Mouse (Mus musculus) brain, embryonic 18.5 days (tissue): ENCODE measurements at regions not wholly inside any gene's neighbourhood (a gene's known extent, or its start where the extent isn't known, plus 50 kb on each side); places are given as distances from the start of the nearest gene placed in this dataset.
A peak's percentile ranks its signal among the peaks of the same experiment; 100 is the strongest.

Experiments used
- DNase-seq: peaks from one replicate; pipeline ENCODE4 v3.0.0-alpha.2; 2012; ENCODE audit warnings: low read depth, low spot score

DNA sequence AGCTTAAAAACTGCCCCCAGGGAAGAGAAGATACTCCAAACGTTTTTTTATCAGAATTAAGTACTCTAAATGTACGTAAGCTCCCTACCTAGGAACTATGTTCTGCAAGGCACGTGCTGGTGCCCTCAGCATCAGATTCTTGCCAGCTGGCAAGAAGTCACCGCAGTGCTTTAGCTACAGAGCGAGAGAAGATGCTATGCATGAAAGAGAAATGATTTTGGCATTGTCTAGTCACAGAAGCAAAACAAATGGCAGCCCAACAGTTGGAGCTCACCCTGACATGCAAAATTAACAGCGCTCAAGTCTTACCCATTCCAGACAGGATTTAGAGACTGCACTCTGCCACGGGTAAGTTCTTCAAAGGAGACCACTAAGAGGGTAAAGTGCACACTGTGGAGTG is 311.5 kb downstream of the Glrx3 start:
- DNase-seq, result peak; percentile 24

- DNase-seq, result no peak
These were observed 313.3 kb downstream of the Glrx3 start for GRCm38 (mm10) chr7:137750741-137751140.

- DNase-seq, result no peak
These were observed 313.9 kb downstream of the Glrx3 start for GRCm38 (mm10) chr7:137751151-137751859.

DNA sequence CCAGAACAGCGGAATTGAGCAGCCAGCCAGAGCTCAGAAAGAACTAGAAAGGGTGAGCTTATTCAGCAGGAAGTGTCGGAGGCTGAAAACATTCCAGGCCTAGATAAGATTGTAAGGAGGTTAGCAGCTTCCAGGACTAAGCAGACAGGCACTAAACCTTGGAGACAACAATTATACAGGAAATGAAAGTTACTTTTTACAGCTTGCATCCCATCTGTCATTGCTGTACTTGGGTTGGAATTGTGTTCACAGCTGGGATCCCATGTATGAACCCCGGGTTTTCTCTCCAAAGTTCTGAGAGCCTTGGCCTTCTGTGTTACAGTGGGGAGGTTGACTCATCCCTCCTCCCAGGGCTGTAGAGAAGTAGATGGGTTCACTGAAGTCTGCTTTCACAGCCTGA is 328.5 kb downstream of the Glrx3 start:
- no peak for DNase-seq

DNA sequence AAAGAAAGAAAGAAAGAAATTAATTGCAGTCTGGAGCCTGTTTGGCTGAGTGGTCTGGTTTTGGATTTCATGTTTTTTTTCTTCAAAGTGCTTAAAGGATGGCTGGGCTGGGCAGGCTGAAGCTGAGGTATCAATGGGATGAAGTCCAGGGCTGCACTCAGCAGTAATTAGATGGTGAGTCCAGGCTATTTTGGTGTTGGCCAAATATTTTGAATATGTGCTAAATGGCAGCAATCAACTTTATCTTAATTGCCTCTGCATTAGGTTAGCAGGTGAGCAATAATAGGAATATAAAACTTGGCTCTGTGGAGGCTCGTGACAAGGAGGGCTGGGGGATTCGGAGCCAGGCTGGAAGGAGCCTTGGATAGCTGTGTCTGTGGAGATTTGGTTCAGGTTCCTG is 329.3 kb downstream of the Glrx3 start:
- no peak for DNase-seq

DNA sequence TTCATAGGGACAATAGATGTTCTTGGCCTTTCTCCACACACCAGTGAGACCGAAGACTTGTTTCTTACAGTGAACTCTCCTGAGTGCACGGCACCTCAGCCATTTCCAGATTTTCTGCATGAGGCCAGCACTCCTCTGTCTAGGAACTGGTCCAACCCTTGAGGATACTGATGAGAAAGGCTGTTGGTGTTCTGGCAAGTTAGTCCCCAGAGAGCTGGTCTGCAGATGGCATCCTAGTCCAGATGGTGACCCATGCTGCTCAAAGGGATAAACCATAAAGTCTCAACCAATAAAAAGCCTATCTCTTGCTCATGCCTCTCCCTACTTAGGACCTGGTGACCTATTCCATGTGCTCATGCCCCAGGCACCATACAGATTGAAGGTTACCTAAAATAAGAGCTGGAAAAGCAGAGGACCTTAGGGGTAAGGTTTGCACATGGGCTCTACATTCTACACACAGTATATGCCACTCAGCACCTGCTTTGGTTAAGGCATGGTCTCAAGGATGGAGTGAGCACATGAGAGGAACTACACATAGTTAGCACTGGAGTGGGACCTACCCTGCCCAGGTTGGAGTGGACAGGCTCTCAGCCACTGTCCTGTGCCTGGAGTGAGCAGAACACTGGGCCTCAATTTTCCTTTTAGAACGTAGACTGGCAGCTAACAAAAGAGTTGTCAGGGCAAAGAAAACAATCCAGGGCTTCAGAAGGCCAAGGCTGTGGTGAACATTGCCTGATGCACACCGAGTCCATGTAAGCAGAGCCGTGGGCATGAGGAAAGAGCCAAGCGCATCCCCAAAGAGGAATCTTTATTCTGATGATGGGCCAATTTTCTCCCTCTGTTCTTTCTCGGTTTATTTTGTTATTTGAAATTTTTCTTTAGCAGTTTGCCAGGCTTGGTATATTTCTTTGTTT is 335.9 kb downstream of the Glrx3 start:
- DNase-seq, result peak; percentile 10

- DNase-seq, result peak; percentile 22
These were observed 336.5 kb downstream of the Glrx3 start for GRCm38 (mm10) chr7:137773965-137774310.

- no peak for DNase-seq
These were observed 346.5 kb downstream of the Glrx3 start for GRCm38 (mm10) chr7:137783954-137784353.

DNA sequence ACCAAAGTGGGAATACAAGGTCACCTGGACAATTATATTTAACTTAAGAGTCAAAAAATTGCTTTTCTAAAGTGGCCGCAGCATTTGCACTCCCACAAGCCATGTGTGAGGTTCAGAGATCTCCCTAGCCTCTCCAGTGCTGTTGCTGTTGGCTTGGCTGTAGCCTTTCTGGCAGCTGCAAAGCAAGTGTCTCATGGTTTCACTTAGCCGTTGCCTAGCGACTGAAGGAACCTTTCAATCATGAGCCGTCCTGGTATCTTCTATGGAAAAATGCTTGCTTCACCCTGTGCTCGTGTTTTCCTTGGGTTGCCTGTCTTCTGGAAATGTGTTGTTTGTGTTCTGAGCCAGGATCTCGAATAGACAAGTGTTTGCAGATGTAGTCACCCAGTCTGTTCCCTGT is 367.9 kb downstream of the Glrx3 start:
- DNase-seq, result peak; percentile 37

DNA sequence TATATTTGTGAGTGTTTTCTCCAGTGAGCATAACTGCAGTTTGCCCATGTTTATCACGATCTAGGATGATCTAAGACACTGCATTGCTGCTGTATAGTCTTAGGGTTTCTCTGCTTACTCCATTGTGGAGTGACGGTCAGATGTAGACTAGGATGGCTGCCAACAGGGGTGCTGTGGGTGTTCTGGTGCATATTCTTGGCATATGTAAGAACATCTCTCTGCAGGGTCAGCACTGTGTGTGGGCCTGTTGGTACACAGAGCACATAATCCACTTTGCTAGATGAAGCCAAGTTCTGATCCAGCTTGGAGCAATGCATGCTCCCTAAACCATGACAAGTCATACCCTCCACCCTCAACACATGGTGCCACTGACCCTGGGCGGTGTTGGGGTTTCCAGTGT is 375.4 kb downstream of the Glrx3 start:
- no peak for DNase-seq

GRCm38 (mm10) chr7:137840520-137840919 is 403.1 kb downstream of the Glrx3 start:
- DNase-seq, result no peak

DNA sequence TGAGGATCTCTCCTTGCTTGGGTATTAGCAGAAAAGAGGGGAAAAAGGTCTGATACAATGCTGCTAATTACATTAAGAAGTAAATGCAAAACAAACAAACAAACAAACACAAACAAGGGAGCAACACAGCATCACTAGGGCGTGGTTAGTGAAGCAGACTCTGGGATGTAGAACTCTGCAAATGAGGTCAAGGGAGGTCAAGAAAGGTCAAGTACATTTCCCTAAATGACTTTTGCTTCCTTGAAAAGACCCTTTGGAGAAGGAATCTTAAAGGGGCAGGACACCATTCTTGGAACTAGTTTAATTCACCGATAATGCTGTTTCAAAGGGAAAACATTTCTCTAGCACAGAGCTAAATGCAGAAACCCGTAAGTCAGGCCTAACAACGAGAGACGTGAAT is 403.6 kb downstream of the Glrx3 start:
- no peak for DNase-seq

DNA sequence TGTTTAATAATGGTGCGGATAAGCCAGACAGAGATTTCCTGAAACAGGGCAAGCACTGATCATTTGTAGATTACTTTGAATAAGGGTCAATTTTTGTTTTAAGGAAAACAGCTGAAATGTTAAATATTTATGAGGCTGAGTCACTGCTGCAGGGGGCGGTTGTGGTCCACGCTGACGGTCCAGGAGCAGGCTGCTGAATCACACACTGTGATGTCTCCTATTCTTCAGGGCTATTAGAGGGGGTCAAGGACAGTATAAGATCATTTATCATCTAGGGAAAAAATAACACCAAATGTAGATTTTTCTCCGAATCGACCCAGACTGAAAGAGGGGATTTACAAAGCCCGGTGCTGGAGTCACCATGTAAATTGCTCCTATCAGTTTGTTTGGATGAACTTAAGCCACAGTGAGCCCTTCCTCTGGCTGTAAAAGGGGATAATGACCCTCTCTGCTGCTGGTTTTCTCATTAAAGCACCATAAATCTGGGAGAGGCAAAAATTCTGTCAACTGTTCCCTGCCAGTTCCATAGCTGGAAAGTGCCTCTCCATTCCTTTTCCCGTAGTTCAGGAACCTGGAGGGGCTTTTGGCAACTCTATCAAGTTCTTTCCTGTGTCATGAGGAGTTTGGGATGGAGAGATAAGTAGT is 404.2 kb downstream of the Glrx3 start:
- no peak for DNase-seq

- peak; percentile 18 for DNase-seq
These were observed 410.4 kb downstream of the Glrx3 start for GRCm38 (mm10) chr7:137847856-137848255.

GRCm38 (mm10) chr7:137851061-137851460 is 413.6 kb downstream of the Glrx3 start:
- DNase-seq, result no peak

GRCm38 (mm10) chr7:137859681-137860080 is 422.3 kb downstream of the Glrx3 start:
- no peak for DNase-seq

DNA sequence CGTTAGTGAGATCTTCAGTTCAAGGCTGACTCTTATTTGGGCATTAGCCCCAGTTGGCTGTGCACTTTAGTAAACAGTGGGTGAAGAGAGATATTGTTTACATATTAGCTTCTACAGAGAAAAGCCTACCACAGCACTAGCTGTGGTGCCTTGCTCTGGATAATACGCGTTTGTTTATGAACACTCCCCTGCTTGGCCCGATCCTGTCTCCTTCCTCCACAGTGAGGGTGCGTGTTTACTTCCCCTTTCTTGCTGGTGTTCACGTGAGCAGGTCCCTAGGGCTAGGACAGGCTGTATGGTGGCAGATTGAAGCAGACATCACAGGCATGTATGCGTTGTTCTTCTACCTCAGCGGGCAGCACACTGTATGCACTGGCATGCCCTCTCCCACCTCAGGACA is 423.1 kb downstream of the Glrx3 start:
- no peak for DNase-seq

- DNase-seq, result peak; percentile 24
These were observed 427.5 kb downstream of the Glrx3 start for GRCm38 (mm10) chr7:137864912-137865311.

- no peak for DNase-seq
These were observed 428.0 kb downstream of the Glrx3 start for GRCm38 (mm10) chr7:137865457-137865856.

DNA sequence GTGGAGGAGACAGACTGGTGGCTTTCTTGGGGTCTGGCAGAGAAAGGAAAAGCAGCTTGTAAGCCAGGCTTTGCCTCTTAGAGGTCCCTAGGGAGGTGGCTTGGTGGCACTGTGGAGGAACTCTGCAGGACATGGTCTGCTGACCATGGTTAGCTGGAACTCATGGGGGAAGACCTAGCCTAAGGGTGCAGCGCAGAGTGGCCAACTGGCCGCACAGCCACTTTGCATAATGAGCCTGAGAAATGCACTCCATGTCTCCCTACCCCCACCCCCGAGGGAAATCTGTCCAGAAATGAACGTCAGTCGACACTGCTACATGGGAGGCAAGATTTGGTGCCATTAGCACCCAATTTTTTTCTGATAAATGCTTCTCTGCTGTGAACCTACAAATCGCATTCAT is 429.5 kb downstream of the Glrx3 start:
- DNase-seq, result no peak

GRCm38 (mm10) chr7:137868501-137868900 is 431.1 kb downstream of the Glrx3 start:
- DNase-seq, result no peak

DNA sequence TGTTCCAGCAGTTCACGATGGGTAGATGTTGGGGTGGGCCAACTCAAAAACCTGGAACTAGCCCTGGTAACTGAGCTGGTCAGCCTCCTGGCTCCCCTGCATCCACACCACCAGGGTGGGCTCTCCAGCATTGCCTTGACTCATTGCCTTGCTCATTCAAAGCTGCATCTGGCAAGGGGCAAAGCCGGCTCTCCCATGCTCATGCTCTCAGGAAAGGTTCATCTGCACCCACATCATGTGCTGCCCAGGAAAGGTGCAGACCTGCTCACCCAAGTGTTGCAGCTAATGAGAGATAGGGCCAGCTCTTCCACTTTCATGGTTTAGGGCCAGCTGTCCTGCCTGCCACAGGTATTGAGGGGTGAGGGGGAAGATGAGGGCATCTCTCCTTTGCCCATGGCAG is 437.9 kb downstream of the Glrx3 start:
- DNase-seq, result no peak

- DNase-seq, result no peak
These were observed 441.9 kb downstream of the Glrx3 start for GRCm38 (mm10) chr7:137879296-137879695.
